Mouse (Mus musculus) erythroblast, embryonic 14.5 days (primary cell): ENCODE data around the gene Pacrg.

Source experiments
- GATA1 ChIP-seq: IDR thresholded peaks from 2 replicates; pipeline ENCODE4 v1.6.1; 2012; ENCODE audit warnings: low read length, inconsistent platforms, mixed read lengths
- TAL1 ChIP-seq: IDR thresholded peaks from 3 replicates; pipeline ENCODE4 v1.6.1; 2012; ENCODE audit warnings: low read length, inconsistent platforms, mixed read lengths

DNA sequence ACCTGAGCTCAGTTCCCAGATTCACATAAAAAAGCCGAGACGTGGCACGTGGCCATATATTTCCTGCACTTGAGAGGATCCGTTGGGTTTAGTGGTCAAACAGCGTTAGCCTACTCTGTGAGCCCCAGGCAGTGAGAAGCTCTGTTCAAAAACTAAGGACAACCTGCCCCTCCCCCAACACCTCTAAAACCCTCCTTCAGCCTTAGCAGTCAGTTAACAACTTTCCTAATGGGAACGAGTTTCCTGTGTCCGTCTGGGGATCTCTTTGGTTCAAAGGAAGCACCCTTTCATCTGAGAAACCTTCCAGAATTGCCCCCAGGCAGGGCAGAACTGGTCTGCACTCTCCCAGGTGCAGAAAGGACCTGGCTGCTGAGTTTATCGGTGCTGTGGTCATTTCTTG is 484.4 kb downstream of the Pacrg start:
- TF ChIP-seq GATA1 (no peak), TAL1 (no peak)
